Mouse (Mus musculus) heart, embryonic 13.5 days (tissue): Measurements from ENCODE around the gene Etv5. TPM values are rescaled to one million over a fixed set of nuclear protein-coding genes. Genes with fewer than 3 reads are reported as not detected.

Experiments used
- ATAC-seq: fragments of 200-750 bp; cut with Nextera tagmentation; 2 replicates; pipeline ENCODE4 v1.8.0; 2017; ENCODE audit warnings: moderate TSS enrichment; ENCODE audit not compliant: insufficient number of reproducible peaks, low FRiP score, low TSS enrichment; ENCODE audit errors: extremely low read depth
- H3K27ac ChIP-seq: fragments of 300-500 bp; sonication (generic); replicated peaks from 2 replicates; pipeline ENCODE4 v1.5.1; 2015; ENCODE audit warnings: moderate library complexity, mild to moderate bottlenecking, inconsistent platforms
- H3K27me3 ChIP-seq: fragments of 300-500 bp; sonication (generic); replicated peaks from 2 replicates; pipeline ENCODE4 v1.6.1; 2015; ENCODE audit warnings: mild to moderate bottlenecking, inconsistent platforms
- H3K36me3 ChIP-seq: fragments of 300-500 bp; sonication (generic); 2 replicates; pipeline ENCODE4 v1.6.1; 2015; ENCODE audit warnings: mild to moderate bottlenecking, inconsistent platforms
- H3K4me1 ChIP-seq: fragments of 300-500 bp; sonication (generic); 2 replicates; pipeline ENCODE4 v1.6.1; 2015; ENCODE audit warnings: inconsistent platforms
- H3K4me2 ChIP-seq: fragments of 300-500 bp; sonication (generic); 2 replicates; pipeline ENCODE4 v1.6.1; 2015; ENCODE audit warnings: inconsistent platforms, mild to moderate bottlenecking, moderate library complexity
- H3K4me3 ChIP-seq: fragments of 300-500 bp; sonication (generic); 2 replicates; pipeline ENCODE4 v1.5.1; 2015; ENCODE audit warnings: moderate library complexity, mild to moderate bottlenecking, inconsistent platforms
- H3K9ac ChIP-seq: fragments of 300-500 bp; sonication (generic); 2 replicates; pipeline ENCODE4 v1.6.1; 2015; ENCODE audit warnings: inconsistent platforms, mild to moderate bottlenecking, moderate library complexity
- H3K9me3 ChIP-seq: fragments of 300-500 bp; sonication (generic); 2 replicates; pipeline ENCODE4 v1.6.1; 2016; ENCODE audit warnings: inconsistent platforms
- WGBS: fragments of 180-500 bp; shearing (Covaris S2); methylation state at CpG from one replicate; pipeline ENCODE4 v1.1.7; 2015; ENCODE audit warnings: mixed read lengths; 5-methylcytosine and 5-hydroxymethylcytosine counted together
- polyA plus RNA-seq: library from polyadenylated mRNA; unstranded; fragments of >200 nt; fragmentation: Nextera tagmentation; extraction: Ambion mirVana; gene quantifications from 2 replicates; pipeline ENCODE4 v1.2.1, GENCODE M21; 2015

Gene Etv5
- polyA plus RNA-seq, 1 experiment from 2014 or later: 25.1 TPM

DNA sequence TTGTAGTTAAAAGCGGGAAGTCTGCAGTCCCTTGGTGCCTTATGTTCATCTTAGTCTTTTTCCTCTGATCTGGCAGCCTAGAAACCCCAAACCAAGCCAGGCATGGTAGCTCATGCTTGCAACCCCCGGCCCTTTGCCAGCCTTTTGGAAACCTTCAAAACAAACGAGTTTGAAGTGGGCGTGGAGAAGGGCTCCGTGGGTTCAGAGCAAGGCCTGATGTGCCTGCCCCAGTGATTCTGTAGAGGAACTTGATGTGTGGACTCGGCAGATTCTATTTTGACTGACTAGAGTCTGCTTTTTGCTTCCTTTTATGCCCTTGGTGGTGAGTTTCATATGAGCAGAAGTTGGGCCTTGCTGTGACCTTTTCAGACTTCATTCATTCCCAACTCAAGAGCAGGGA is 5.3 kb upstream of the Etv5 start:
- Histone ChIP-seq H3K36me3 (no peaks in the 10 kb centered on the region), H3K4me2 (no peak overlapping the region), H3K9ac (no peak overlapping the region), H3K27ac (no peak overlapping the region), H3K4me1 (peaks cover 57% of the 10 kb centered on the region), H3K9me3 (no peaks in the 10 kb centered on the region), H3K27me3 (peaks cover 6% of the 10 kb centered on the region; the same call in 1 of the 2 replicates), H3K4me3 (no peak overlapping the region)
- WGBS: 67% methylated on average over 6 of the region's 6 CpGs
- ATAC-seq: no peak

DNA sequence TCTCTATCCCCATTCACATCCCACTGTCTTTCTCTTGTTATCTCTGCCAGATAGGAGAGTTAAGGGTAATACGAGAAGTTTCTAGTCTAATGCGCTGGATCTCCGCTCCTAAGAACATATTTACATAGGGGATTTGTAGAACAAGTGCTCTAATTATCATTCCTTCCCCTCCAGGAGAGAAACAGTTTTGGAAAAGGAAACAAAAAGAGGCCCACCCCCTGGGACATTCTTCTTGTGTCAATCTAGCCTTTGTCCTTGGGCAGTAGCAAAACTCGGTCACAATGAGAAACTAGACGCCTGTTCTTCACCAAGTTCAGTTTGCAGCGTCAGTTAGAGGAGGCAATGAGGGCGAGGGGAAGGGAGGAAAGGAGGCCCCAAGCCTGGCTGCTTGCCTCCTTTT is 2.7 kb upstream of the Etv5 start:
- H3K4me3 ChIP-seq: no peak overlapping the region
- H3K27ac ChIP-seq: no peak overlapping the region
- no peaks in the 10 kb centered on the region for H3K36me3 ChIP-seq
- H3K9ac ChIP-seq: no peak overlapping the region
- 61% methylated on average over 7 of the region's 7 CpGs for WGBS
- H3K27me3 ChIP-seq: peaks cover 6% of the 10 kb centered on the region; the same call in 1 of the 2 replicates
- H3K9me3 ChIP-seq: no peaks in the 10 kb centered on the region
- H3K4me1 ChIP-seq: peaks cover 49% of the 10 kb centered on the region
- no peak overlapping the region for H3K4me2 ChIP-seq
- ATAC-seq: no peak

GRCm38 (mm10) chr16:22441317-22441716 is 1.8 kb upstream of the Etv5 start:
- ATAC-seq: no peak
- Histone ChIP-seq H3K4me1 (peaks cover 49% of the 10 kb centered on the region), H3K36me3 (no peaks in the 10 kb centered on the region), H3K4me2 (0 out of 2 replicates have a peak overlapping the region, but pooled peaks have one; percentile 99), H3K9ac (no peak overlapping the region), H3K27me3 (peaks cover 10% of the 10 kb centered on the region; the same call in 1 of the 2 replicates), H3K4me3 (no peak overlapping the region), H3K27ac (0 out of 2 replicates have a peak overlapping the region, but pooled peaks have one; percentile 81), H3K9me3 (no peaks in the 10 kb centered on the region)
- WGBS: 69% methylated on average over 4 of the region's 4 CpGs

DNA sequence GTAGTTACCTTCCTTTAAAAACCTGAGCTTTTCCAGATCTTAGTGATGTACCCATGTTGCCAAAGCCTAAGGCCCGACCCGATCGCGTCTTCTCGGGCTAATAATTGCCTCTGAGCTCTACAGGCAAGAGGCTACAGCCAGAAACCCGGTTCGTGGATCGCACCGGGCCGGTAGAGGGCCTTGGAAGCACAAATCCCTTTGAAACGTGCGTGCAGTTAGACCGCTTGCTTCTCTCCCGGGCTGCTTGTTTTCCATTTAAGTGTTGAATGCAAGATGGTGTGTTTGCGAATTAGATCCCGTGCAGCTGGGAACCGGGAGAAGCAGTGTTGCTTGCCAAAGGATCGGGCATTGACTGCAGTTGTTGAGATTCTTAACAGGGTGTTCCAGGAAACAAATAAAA is 750 bp upstream of the Etv5 start:
- H3K9me3 ChIP-seq: no peaks in the 10 kb centered on the region
- no peak for ATAC-seq

DNA sequence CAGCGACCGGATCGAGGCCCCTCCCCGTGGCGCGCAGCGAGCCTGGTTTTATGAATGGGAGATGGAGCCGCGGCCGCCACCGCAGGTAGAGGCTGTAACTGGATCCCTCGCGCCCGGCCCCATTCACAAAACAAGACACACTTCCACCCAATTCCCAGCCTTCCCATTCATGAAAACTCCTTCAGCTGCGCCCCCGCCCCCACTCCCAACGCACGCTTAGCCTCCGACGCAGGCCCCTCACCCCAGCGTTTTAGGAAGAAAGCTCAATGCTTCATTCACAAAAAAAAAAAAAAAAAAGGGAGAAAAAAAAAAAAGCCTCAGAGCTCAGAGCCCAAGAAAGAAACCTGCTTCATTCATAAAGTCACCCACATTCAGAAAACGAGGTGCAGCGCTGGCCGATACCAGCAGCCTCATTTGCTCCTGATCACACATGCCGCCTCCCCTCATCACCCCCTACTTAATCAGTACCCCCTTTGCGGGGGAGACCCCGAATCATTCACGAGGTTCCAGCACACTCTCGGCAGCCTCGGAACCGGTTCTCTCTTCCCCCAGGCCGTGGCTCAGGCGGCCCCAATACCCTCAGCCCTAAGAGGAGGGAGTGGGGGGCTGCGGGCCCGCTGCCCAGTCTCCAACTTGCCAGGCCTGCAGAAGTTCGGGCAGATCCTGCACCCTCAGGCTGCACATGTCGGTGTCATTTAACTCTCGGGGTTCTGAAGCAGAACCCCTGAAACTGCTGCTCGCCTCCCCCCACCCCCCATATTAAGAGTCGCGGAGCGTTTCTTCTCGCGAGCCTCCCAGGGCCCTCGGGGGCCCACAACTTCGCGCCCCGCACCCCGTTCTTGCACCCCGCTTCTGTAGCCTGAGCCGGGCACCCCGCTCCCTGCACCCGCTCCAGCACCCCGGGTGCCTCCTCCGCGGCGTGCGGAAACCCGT is 812 bp downstream of the Etv5 start:
- Histone ChIP-seq H3K9ac (peak overlapping the region; percentile 94), H3K27ac (peak overlapping the region; percentile 76), H3K36me3 (peaks cover 8% of the 10 kb centered on the region), H3K4me1 (peaks cover 46% of the 10 kb centered on the region), H3K27me3 (peaks cover 13% of the 10 kb centered on the region; the same call in 1 of the 2 replicates), H3K4me3 (peak overlapping the region; percentile 89), H3K4me2 (peak overlapping the region; percentile 99), H3K9me3 (no peaks in the 10 kb centered on the region)
- WGBS: under 1% methylated on average over 59 of the region's 59 CpGs
- no peak for ATAC-seq

More for the DNA sequence above, 750 bp upstream of the Etv5 start:
- H3K4me1 ChIP-seq: peaks cover 49% of the 10 kb centered on the region
- peak overlapping the region; percentile 81 for H3K27ac ChIP-seq
- peak overlapping the region; percentile 69 for H3K9ac ChIP-seq
- peaks cover 10% of the 10 kb centered on the region; the same call in 1 of the 2 replicates for H3K27me3 ChIP-seq
- peaks cover 4% of the 10 kb centered on the region; the same call in 1 of the 2 replicates for H3K36me3 ChIP-seq
- WGBS: under 1% methylated on average over 18 of the region's 18 CpGs
- peak overlapping the region; percentile 89 for H3K4me3 ChIP-seq
- H3K4me2 ChIP-seq: peak overlapping the region; percentile 99

- H3K27ac ChIP-seq: no peak overlapping the region
- 51% methylated on average over 6 of the region's 6 CpGs for WGBS
- H3K9ac ChIP-seq: no peak overlapping the region
- no peaks in the 10 kb centered on the region for H3K9me3 ChIP-seq
- peaks cover 8% of the 10 kb centered on the region for H3K36me3 ChIP-seq
- no peak for ATAC-seq
- 0 out of 2 replicates have a peak, but pooled peaks cover 7% of the 10 kb centered on the region for H3K27me3 ChIP-seq
- peaks cover 32% of the 10 kb centered on the region for H3K4me1 ChIP-seq
- H3K4me3 ChIP-seq: no peak overlapping the region
- no peak overlapping the region for H3K4me2 ChIP-seq
Observed at GRCm38 (mm10) chr16:22436106-22436505, 3.4 kb downstream of the Etv5 start.

DNA sequence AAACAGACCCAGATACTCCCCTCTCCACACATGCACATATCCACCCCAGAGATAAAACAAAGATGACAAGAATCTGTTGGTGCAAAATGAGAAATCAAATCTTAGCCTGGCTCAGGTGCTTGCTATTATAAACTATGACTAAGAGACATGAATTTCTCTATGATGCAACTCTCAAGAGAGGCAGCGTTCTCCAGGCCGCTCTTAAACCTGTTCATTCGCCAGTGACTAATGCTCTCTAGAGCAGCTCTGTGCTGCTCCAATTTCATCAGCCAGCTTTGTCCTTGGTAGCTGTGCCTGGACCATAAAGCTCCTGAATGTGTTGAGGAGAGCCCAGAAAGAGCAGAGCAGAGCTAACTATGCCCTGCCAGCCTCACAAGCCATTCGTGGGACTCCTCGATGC is 5.0 kb downstream of the Etv5 start:
- no peak overlapping the region for H3K9ac ChIP-seq
- H3K4me3 ChIP-seq: no peak overlapping the region
- no peaks in the 10 kb centered on the region for H3K9me3 ChIP-seq
- H3K4me1 ChIP-seq: peaks cover 35% of the 10 kb centered on the region
- 70% methylated on average over 5 of the region's 5 CpGs for WGBS
- 0 out of 2 replicates have a peak, but pooled peaks cover 7% of the 10 kb centered on the region for H3K27me3 ChIP-seq
- H3K4me2 ChIP-seq: peak overlapping the region; percentile 10; the same call in 1 of the 2 replicates
- H3K27ac ChIP-seq: no peak overlapping the region
- peaks cover 8% of the 10 kb centered on the region for H3K36me3 ChIP-seq
- no peak for ATAC-seq

DNA sequence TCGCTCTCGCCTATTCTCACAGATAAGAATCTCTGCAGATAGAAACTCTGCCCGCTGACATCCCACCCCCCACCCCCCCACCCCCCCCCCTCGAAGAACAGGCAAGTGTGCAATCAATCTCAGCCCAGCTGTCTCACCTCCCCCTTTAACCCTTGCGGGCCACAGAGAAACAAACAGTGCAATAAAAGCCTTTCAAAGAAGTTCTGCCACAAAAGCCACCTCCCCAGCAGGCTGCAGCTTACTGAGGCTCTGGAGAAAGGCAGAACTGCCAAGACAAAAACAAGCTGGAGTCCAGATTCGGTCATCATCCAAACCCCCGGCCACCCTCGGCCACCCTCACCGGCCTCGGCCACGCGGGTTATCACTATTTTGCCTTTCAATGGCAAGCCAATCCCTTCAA is 5.6 kb downstream of the Etv5 start:
- 0 out of 2 replicates have a peak, but pooled peaks cover 7% of the 10 kb centered on the region for H3K27me3 ChIP-seq
- H3K9me3 ChIP-seq: no peaks in the 10 kb centered on the region
- H3K9ac ChIP-seq: no peak overlapping the region
- peaks cover 41% of the 10 kb centered on the region for H3K4me1 ChIP-seq
- ATAC-seq: no peak
- WGBS: 34% methylated on average over 12 of the region's 12 CpGs
- peak overlapping the region; percentile 10; the same call in 1 of the 2 replicates for H3K4me2 ChIP-seq
- H3K4me3 ChIP-seq: no peak overlapping the region
- H3K27ac ChIP-seq: no peak overlapping the region
- peaks cover 8% of the 10 kb centered on the region for H3K36me3 ChIP-seq

DNA sequence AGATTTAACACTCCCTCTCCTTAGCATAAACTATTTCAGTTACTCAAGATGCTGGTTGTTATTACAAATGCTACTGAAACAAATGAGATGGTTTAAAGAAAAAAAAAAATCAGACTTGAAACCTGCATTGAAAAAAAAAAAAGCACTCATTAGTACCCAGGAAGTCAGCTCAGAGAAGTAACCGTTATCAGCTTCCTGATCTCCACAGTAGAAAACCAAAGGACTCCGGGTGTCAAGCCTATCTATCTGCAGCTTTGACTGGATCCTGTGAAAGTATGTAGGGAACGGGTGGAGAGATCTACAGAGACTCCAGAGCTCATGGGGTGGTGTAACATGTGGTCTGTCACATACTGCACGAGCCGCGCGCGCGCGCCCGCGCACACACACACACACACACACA is 7.7 kb downstream of the Etv5 start:
- 0 out of 2 replicates have a peak, but pooled peaks cover 5% of the 10 kb centered on the region for H3K27me3 ChIP-seq
- H3K9ac ChIP-seq: no peak overlapping the region
- H3K4me2 ChIP-seq: no peak overlapping the region
- H3K9me3 ChIP-seq: no peaks in the 10 kb centered on the region
- ATAC-seq: no peak
- 82% methylated on average over 12 of the region's 12 CpGs for WGBS
- H3K27ac ChIP-seq: no peak overlapping the region
- peaks cover 8% of the 10 kb centered on the region for H3K36me3 ChIP-seq
- peaks cover 40% of the 10 kb centered on the region for H3K4me1 ChIP-seq
- H3K4me3 ChIP-seq: no peak overlapping the region

GRCm38 (mm10) chr16:22431335-22431734 is 8.2 kb downstream of the Etv5 start:
- no peak overlapping the region for H3K4me2 ChIP-seq

DNA sequence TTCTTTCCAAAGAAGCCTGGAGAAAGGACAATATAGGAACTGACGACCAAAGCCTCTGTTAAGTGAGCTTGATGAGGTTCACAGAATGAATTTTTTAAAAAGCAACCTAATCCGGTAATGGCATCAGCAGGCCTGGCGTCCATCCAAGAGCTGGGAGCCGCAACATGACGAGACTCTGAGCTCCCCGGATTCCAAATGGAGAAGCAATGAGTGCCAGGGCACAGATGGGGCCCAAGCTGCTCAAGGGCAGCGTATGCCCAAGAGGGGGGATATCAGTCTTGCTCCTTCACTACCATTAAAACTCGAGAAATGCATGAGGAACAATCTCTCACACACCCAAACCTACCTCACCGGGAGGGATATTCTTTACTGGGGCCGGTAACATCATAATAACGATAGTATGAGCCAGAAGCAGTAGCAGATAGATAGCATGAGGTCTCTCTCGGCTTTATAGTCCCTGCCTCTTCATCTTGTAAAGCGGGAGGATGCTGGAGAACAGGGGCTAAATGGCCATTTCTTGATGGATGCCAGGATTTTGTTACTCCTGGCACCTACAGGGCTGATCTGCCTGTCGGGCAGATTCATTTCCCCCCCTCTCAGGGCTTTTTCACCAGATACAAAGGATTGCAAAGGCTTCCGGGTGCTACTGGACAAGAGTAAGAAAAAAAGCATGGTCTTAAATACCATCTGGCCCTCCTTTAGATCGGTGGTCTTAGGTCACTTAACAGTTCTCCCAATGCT is 9.1 kb downstream of the Etv5 start:
- 65% methylated on average over 16 of the region's 16 CpGs for WGBS
- Histone ChIP-seq H3K4me3 (no peak overlapping the region), H3K4me1 (peaks cover 40% of the 10 kb centered on the region), H3K9ac (0 out of 2 replicates have a peak overlapping the region, but pooled peaks have one; percentile 8), H3K27ac (no peak overlapping the region), H3K36me3 (peaks cover 9% of the 10 kb centered on the region), H3K27me3 (0 out of 2 replicates have a peak, but pooled peaks cover 3% of the 10 kb centered on the region), H3K9me3 (no peaks in the 10 kb centered on the region), H3K4me2 (peak overlapping the region; percentile 63; the same call in 1 of the 2 replicates)
- ATAC-seq: no peak

More at GRCm38 (mm10) chr16:22431335-22431734, 8.2 kb downstream of the Etv5 start:
- H3K9ac ChIP-seq: no peak overlapping the region
- H3K4me1 ChIP-seq: peaks cover 40% of the 10 kb centered on the region
- H3K4me3 ChIP-seq: no peak overlapping the region
- WGBS: 70% methylated on average over 2 of the region's 2 CpGs
- peaks cover 8% of the 10 kb centered on the region for H3K36me3 ChIP-seq
- H3K9me3 ChIP-seq: no peaks in the 10 kb centered on the region
- 0 out of 2 replicates have a peak, but pooled peaks cover 3% of the 10 kb centered on the region for H3K27me3 ChIP-seq
- ATAC-seq: no peak
- no peak overlapping the region for H3K27ac ChIP-seq
